In genomic region chr3:36552406-36553047, GRCm38 (mm10) we compare ENCODE assay signal across 8 mouse cellular contexts. TPM values are rescaled to one million over a fixed set of nuclear protein-coding genes. Genes with fewer than 3 reads are reported as not detected.
A peak's percentile ranks its signal among the peaks of the same experiment; 100 is the strongest.
DNase-seq lines count a peak whose midpoint lies in the region; ATAC-seq lines count a peak whose summit lies in the region.

Gene Exosc9 (plus strand): TSS chr3:36552606.

- H3K9ac ChIP-seq in hindbrain, embryonic 13.5 days, result peak within 1 kb of the TSS; percentile 82

- peaks cover 7% of the 10 kb centered on the region for H3K4me1 ChIP-seq in hindbrain, embryonic 13.5 days (replicated peaks)

- no peaks in the 10 kb centered on the region for H3K27me3 ChIP-seq in hindbrain, embryonic 13.5 days

- H3K9me3 ChIP-seq in hindbrain, embryonic 13.5 days, result no peaks in the 10 kb centered on the region

- H3K4me3 ChIP-seq in hindbrain, embryonic 13.5 days, result peak within 1 kb of the TSS; percentile 81

- peaks cover 32% of the 10 kb centered on the region for H3K36me3 ChIP-seq in hindbrain, embryonic 13.5 days

- H3K4me2 ChIP-seq in hindbrain, embryonic 13.5 days, result peak within 1 kb of the TSS; percentile 74

- under 1% methylated on average over 39 of the region's 39 CpGs for WGBS in hindbrain, embryonic 13.5 days

- peak; percentile 98 for ATAC-seq in hindbrain, embryonic 13.5 days (ENCODE audit: low FRiP score)

- H3K27ac ChIP-seq in hindbrain, embryonic 13.5 days, result peak within 1 kb of the TSS; percentile 82

- DNase-seq in NIH3T3 (ENCODE audit: low read depth), result peak; percentile 95
- peak; percentile 99 for DNase-seq in cerebellum, postnatal 10 days
- peak; percentile 89 to 96 for DNase-seq in frontal cortex, postnatal 14 days (ENCODE audit: low spot score in 2 of 2)
- peak; percentile 94 to 97 for DNase-seq in layer of hippocampus, postnatal 36 days
- DNase-seq in lung, postnatal 36 days, result peak; percentile 94
- peak; percentile 95 for DNase-seq in retina, postnatal 1 day
- peak; percentile 91 to 98 for DNase-seq in urinary bladder, adult 18-20 months (ENCODE audit: low spot score in 2 of 2)

RNA-seq across cellular contexts. Expression of gene Exosc9, which starts in this region (rescaled TPM):
- polyA plus RNA-seq in hindbrain, embryonic 13.5 days (2015; fragmentation: Nextera tagmentation; extraction: Ambion mirVana), result 84.8 and 88.7 TPM in 2 replicates
- 10 to 100 TPM; 36.0 to 42.3 TPM for total RNA-seq in layer of hippocampus, postnatal 36 days (2021)

Comparison
In these comparisons a context has a peak if more than half of its experiments do, and no peak if none do; other contexts are left out.
1. Peak in every context shown above with its lines: DNase-seq, ATAC-seq, H3K4me3 ChIP-seq and H3K27ac ChIP-seq.